Mouse (Mus musculus) heart, adult 8-10 months (tissue): ENCODE data around the gene Soat1. TPM values are rescaled to one million over a fixed set of nuclear protein-coding genes. Genes with fewer than 3 reads are reported as not detected.
"Not testable (repeated sequence)": the region's sequence is repeated elsewhere in the genome, so short reads cannot be mapped to it uniquely, and the experiment has no call there.

Source experiments
- DNase-seq: peaks from one replicate; pipeline ENCODE4 v3.0.0; 2022; ENCODE audit warnings: low spot score
- total RNA-seq, 4 experiments: library from RNA; stranded (reverse); gene quantifications; 2 replicates each; pipeline ENCODE4 v1.2.4; 2022

Soat1 gene
- total RNA-seq, 4 experiments from 2014 or later = 4.7 to 7.6 (median 6.2) TPM

- no peak for DNase-seq
Measured at GRCm38 (mm10) chr1:156425746-156426145, 48.4 kb downstream of the Soat1 start.

- no peak for DNase-seq
Measured at GRCm38 (mm10) chr1:156424054-156424453, 50.1 kb downstream of the Soat1 start.

- DNase-seq = no peak
Measured at GRCm38 (mm10) chr1:156423493-156423892, 50.6 kb downstream of the Soat1 start.

GRCm38 (mm10) chr1:156422856-156423255, 51.3 kb downstream of the Soat1 start:
- no peak for DNase-seq

- peak; percentile 88 for DNase-seq
Measured at GRCm38 (mm10) chr1:156420671-156421297, 53.3 kb downstream of the Soat1 start, which contains the start of gene Axdnd1. TSS of gene Axdnd1 (minus strand) at chr1:156421159.

- peak; percentile 38 for DNase-seq
Measured at GRCm38 (mm10) chr1:156418170-156418569, 56.0 kb downstream of the Soat1 start.

- DNase-seq = no peak
Measured at GRCm38 (mm10) chr1:156408521-156408920, 65.6 kb downstream of the Soat1 start.

GRCm38 (mm10) chr1:156408004-156408403, 66.1 kb downstream of the Soat1 start:
- no peak for DNase-seq

GRCm38 (mm10) chr1:156403251-156403650, 70.9 kb downstream of the Soat1 start:
- DNase-seq = no peak

- no peak for DNase-seq
Measured at GRCm38 (mm10) chr1:156402491-156402890, 71.6 kb downstream of the Soat1 start.

- DNase-seq = not testable (repeated sequence)
Measured at GRCm38 (mm10) chr1:156400159-156400558, 74.0 kb downstream of the Soat1 start.

- no peak for DNase-seq
Measured at GRCm38 (mm10) chr1:156393148-156393547, 81.0 kb downstream of the Soat1 start.

GRCm38 (mm10) chr1:156386880-156387279, 87.3 kb downstream of the Soat1 start:
- no peak for DNase-seq

- DNase-seq = no peak
Measured at GRCm38 (mm10) chr1:156386232-156386631, 87.9 kb downstream of the Soat1 start.

GRCm38 (mm10) chr1:156381217-156381616, 92.9 kb downstream of the Soat1 start:
- DNase-seq = no peak

Other genes starting within 250 kb of the Soat1 start
- not detected for gene Tdrd5, start 170.7 kb downstream of the Soat1 start, total RNA-seq
- not detected for gene Nphs2, start 163.6 kb downstream of the Soat1 start, total RNA-seq
- gene Gm2000, start 108.3 kb downstream of the Soat1 start, total RNA-seq = 100 to 1,000 TPM; 364 to 491 (median 426) TPM
- not detected for gene Axdnd1, start 53.2 kb downstream of the Soat1 start, total RNA-seq
- 10 to 100 TPM; 43.9 to 59.3 (median 54.1) TPM for gene Gm10031, start 49.7 kb upstream of the Soat1 start, total RNA-seq
- gene Abl2, start 84.5 kb upstream of the Soat1 start, total RNA-seq = 10 to 100 TPM; 20.1 to 26.1 (median 22.4) TPM
- gene Tor3a, start 200.0 kb upstream of the Soat1 start, total RNA-seq = 10 to 100 TPM in 1 of 4 experiments, 1 to 10 TPM in 3; 8.1 to 11.2 (median 9.2) TPM
- gene Fam20b, start 244.8 kb upstream of the Soat1 start, total RNA-seq = 10 to 100 TPM; 59.9 to 68.8 (median 65.7) TPM